Mouse (Mus musculus): ENCODE data around the gene Stk38.

The Stk38 gene

GRCm38 (mm10) chr17:28951831-28952799 lies 55.7 kb downstream of the Stk38 start, which contains the start of gene Kctd20:
Gene Kctd20 (plus strand): TSS chr17:28951950.
- peak; percentile 92 for DNase-seq (ENCODE audit: low spot score)

- DNase-seq (ENCODE audit: low spot score), result no peak
These were observed 57.0 kb downstream of the Stk38 start for GRCm38 (mm10) chr17:28950751-28951150.

DNA sequence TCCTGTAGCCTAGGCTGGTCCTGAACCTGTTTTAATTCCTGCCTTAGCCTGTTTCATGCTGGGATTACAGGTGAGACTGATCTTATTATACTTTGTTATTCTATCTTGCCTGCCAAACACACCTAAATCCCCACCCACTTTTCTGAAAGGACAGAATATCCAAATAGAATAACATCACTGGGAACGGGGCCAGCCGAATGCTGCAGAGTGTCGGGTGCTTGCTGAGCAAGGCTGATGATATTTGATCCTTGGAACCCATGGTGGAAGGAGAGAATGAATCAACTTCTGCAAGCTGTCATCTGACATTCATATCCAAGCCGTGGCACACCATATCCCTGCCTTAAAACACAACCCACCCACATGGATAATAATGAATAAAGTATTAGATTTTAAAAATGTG lies 59.1 kb downstream of the Stk38 start:
- DNase-seq (ENCODE audit: low spot score), result no peak

- DNase-seq (ENCODE audit: low spot score), result no peak
These were observed 60.5 kb downstream of the Stk38 start for GRCm38 (mm10) chr17:28947011-28947939.

- no peak for DNase-seq (ENCODE audit: low spot score)
These were observed 63.3 kb downstream of the Stk38 start for GRCm38 (mm10) chr17:28944481-28944880.

DNA sequence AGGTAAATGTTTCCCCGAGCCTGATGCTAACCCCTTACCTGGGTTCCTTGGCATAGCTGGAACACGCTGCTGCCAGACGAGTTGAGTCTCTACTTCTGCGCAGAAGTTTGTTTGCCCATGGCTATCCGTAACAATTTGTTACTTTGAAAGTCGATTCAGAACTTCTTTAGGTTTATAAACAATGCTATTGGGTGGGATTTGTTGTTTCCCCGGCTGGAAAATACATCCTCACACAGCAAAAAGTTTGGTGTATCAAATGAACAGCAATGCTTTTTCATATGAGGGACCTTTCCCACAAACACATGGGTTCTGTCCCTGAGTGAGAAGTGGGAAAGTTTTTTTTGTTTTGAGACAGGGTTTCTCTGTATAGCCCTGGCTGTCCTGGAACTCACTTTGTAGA lies 64.1 kb downstream of the Stk38 start, which contains the start of gene Pxt1:
Gene Pxt1 (minus strand): TSS at position 101 of the 400 bp plus-strand sequence.
- no peak for DNase-seq (ENCODE audit: low spot score)

GRCm38 (mm10) chr17:28942101-28942500 lies 65.7 kb downstream of the Stk38 start:
- DNase-seq (ENCODE audit: low spot score), result peak; percentile 35

DNA sequence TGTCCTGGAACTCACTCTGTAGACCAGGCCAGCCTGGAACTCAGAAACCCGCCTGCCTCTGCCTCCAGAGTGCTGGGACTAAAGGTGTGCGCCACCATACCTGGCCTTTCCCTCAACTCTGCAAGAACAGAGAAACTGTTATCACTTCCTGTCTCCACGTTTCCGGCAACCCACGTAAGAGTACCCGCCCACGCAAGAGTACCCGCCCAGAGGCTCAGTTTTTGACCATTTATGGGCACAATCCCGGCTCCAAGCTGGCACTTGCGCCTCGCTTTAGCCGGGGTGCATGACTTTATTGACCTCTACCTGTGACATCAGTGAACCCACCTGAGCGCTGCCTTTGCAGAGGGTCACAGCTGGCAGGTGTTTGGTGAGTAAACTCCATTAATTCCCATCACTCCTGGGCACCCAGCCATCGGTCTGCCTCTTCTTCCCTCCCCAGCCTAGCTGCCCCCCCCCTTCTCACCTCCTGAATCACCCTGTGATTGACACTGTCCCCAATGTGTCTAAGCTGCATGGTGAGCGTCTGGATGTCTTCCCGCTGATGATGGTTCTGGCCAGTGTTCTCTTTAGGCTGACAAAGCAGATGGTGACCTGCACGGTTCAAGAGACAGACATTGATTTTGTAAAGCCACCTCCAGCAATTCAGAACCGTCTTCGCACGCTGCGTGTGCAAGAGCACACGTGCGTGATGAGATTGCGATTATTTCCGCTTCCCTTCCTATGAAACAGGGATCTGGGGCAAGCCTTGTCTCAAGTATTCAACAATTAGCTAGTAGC lies 66.8 kb downstream of the Stk38 start:
- DNase-seq (ENCODE audit: low spot score), result no peak

- no peak for DNase-seq (ENCODE audit: low spot score)
These were observed 71.0 kb downstream of the Stk38 start for GRCm38 (mm10) chr17:28936622-28937345.

- no peak for DNase-seq (ENCODE audit: low spot score)
These were observed 71.7 kb downstream of the Stk38 start for GRCm38 (mm10) chr17:28936133-28936532.

GRCm38 (mm10) chr17:28934120-28934916 lies 73.5 kb downstream of the Stk38 start:
- DNase-seq (ENCODE audit: low spot score), result no peak

DNA sequence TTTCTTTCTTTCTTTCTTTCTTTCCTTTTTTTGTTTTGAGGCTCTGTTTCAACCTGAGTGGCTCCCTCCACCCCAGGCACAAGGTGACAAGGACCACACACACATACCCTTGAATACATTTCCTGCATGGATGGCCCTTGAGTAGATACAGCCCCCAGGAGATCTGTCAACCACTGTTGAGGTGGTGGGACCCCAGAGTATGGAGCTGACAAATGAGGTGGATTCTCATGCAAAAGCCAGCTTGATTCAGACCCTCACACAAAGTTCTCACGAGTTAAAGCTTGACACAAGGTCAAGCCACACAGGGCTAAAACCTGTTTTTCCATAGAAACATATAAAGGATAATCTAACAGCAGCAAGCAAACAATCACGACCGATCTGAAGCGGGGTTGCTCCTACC lies 75.5 kb downstream of the Stk38 start:
- no peak for DNase-seq (ENCODE audit: low spot score)

- DNase-seq (ENCODE audit: low spot score), result no peak
These were observed 76.2 kb downstream of the Stk38 start for GRCm38 (mm10) chr17:28931436-28932211.

- peak; percentile 92 for DNase-seq (ENCODE audit: low spot score)
These were observed 77.3 kb downstream of the Stk38 start for GRCm38 (mm10) chr17:28930392-28931074.

- no peak for DNase-seq (ENCODE audit: low spot score)
These were observed 78.4 kb downstream of the Stk38 start for GRCm38 (mm10) chr17:28929369-28929768.

GRCm38 (mm10) chr17:28928004-28928403 lies 79.8 kb downstream of the Stk38 start:
- DNase-seq (ENCODE audit: low spot score), result no peak

- peak; percentile 43 for DNase-seq (ENCODE audit: low spot score)
These were observed 80.7 kb downstream of the Stk38 start for GRCm38 (mm10) chr17:28926866-28927635.

DNA sequence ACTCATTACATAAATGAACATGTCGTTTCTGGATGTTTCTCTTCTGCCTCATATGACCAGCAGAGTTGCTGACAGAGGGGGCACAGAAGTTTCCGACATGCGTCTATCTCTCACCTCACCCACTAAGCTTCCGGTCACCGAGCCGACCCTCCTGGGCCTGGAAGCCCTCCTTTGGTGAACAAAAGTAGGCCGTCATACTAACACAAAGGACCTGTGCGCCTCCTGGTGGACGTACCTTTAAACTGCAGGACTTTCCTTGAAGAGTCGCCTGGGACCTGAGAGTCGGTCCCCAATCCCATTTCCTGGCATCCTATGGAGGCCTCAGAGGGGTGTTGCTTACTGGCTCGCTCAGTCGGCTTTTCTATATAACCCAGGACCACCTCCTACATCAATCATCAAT lies 81.4 kb downstream of the Stk38 start:
- peak; percentile 74 for DNase-seq (ENCODE audit: low spot score)
